Mouse (Mus musculus) olfactory bulb, adult 2 months (tissue): ENCODE results near the gene Gabrb1.

Experiments used
- CTCF ChIP-seq: fragments of 200-500 bp; IDR thresholded peaks from 2 replicates; pipeline ENCODE4 v1.5.1; 2012; ENCODE audit warnings: low read depth, mild to moderate bottlenecking, low read length, moderate library complexity; ENCODE audit not compliant: insufficient read depth
- POLR2A ChIP-seq: fragments of 200-500 bp; IDR thresholded peaks from 2 replicates; pipeline ENCODE4 v1.6.1; 2012; ENCODE audit warnings: mild to moderate bottlenecking, low read depth, low read length, moderate library complexity; ENCODE audit not compliant: insufficient read depth

DNA sequence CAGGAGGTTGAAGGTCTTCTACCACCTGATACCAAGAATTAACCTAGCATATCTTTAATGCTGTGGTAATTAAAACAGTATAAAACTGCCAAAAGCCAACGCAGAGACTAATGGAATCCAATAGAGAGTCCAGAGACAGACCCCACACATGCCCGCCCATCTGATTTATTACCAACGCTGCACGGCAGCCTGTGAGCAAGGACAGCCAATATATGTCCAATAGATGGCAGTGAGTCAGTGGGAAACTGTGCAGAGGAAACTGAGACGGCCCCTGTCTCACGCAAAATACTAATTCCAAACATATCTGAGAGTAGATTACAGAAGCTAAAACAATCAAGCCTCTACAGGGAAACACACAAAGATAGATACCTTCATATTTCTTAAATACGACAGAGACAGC is 506.5 kb downstream of the Gabrb1 start:
- TF ChIP-seq CTCF, result no peak
- no peak for TF ChIP-seq POLR2A
